Mouse (Mus musculus): ENCODE results near the gene Dnajc3.

The Dnajc3 gene

GRCm38 (mm10) chr14:118937533-118938492 is at the start of gene Dnajc3:
TSS of gene Dnajc3 (plus strand) at chr14:118937976.
- DNase-seq (ENCODE audit: low spot score): peak; percentile 98

DNA sequence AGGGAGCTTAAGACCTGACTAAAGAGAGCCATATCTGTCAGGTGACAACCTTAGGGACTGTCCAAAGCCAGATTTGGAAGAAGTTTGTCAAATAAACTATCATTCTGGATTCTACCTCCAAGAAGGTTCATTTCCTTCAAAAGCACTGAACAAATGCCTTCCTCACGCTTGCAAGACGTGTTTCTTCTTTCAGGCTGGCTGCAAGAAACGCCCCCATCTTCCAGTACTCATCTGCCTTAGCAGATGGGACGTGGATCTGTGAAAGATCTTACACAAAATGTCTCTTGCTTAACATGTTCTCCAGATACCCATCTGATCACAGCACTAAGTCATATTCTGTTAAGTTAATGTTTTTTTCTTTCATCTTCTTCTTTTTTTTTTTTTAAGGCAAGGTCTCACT is 47.7 kb upstream of the Dnajc3 start:
- no peak for DNase-seq (ENCODE audit: low spot score)

GRCm38 (mm10) chr14:118895228-118895627 is 42.5 kb upstream of the Dnajc3 start:
- DNase-seq (ENCODE audit: low spot score): no peak

DNA sequence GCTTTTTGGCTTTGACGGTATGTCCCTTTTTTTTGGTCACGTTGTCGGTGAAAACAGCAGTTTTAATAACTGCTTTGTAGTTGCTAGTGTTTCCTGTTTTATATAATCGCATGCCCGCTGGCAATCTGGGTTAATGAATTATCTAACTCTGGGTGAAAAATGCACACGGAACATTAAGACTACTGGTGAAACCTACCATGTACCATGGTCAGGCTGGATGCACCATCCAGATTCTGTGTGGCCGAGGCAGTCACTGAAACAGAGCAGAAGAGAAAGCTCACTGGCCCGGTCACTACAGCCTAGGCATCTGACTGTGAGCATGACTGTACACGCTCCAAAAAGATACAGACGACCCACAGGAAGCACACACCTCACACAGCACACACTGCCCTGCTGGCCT is 42.1 kb upstream of the Dnajc3 start:
- DNase-seq (ENCODE audit: low spot score): no peak

DNA sequence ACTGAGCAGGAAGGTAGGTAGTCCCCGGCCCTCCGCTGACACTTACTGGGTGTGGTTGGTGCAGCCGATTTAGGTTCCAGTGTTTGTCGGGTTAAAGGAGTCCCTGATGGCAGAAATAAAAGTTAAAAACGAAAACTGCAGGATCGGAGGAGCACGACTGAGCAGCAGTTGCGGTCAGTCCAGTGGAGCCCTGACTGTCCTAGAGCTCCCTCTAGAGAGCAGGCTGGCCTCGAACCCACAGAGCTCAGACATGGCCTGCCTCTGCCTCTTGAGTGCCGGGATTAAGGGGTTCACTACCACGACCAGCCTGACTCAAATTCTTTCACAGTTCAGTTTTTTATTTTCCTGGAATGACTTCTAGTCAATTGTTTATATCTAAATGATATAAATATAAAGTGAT is 37.8 kb upstream of the Dnajc3 start:
- DNase-seq (ENCODE audit: low spot score): no peak

- DNase-seq (ENCODE audit: low spot score): no peak
These were observed 36.9 kb upstream of the Dnajc3 start for GRCm38 (mm10) chr14:118900911-118901310.

DNA sequence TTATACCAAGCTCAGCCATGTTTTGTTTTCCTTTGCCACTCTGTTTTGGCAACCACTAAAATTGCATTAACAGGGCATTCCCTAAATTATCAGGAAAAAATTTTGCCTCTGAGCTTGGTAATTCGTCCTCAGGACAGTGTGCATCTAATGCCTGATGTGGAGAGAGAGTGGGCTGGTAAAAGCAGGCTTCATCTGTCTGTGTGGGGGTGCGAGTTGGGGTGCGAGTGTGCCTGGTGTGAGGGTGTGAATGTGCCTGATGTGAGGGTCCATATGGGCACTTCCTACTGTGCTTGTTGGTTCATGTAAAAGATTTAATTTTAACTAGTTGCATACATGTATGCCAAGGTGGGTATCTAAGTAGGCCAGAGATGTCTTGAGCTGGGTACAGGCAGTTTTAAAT is 34.4 kb upstream of the Dnajc3 start:
- no peak for DNase-seq (ENCODE audit: low spot score)

- DNase-seq (ENCODE audit: low spot score): no peak
These were observed 33.8 kb upstream of the Dnajc3 start for GRCm38 (mm10) chr14:118903867-118904562.

DNA sequence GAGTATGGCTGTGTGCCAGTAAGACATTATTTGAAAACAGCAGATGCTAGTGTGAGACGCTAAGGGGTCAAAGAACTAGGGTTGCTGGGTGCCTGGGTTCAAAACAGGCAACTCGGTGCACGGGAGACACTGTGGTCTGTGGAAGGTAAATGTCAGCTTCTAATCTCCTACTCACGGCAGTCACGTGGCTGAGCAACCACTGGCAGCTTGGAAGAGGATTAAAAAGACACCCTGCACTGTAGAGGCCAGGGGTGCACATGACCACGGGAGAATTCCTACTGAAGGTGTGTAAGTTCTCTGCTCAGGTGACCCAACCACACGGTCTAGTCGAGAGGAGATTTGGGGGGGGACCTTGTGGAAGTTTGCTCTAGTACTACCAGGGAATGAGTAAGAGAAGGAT is 30.2 kb upstream of the Dnajc3 start:
- no peak for DNase-seq (ENCODE audit: low spot score)

GRCm38 (mm10) chr14:118909872-118910271 is 27.9 kb upstream of the Dnajc3 start:
- no peak for DNase-seq (ENCODE audit: low spot score)

DNA sequence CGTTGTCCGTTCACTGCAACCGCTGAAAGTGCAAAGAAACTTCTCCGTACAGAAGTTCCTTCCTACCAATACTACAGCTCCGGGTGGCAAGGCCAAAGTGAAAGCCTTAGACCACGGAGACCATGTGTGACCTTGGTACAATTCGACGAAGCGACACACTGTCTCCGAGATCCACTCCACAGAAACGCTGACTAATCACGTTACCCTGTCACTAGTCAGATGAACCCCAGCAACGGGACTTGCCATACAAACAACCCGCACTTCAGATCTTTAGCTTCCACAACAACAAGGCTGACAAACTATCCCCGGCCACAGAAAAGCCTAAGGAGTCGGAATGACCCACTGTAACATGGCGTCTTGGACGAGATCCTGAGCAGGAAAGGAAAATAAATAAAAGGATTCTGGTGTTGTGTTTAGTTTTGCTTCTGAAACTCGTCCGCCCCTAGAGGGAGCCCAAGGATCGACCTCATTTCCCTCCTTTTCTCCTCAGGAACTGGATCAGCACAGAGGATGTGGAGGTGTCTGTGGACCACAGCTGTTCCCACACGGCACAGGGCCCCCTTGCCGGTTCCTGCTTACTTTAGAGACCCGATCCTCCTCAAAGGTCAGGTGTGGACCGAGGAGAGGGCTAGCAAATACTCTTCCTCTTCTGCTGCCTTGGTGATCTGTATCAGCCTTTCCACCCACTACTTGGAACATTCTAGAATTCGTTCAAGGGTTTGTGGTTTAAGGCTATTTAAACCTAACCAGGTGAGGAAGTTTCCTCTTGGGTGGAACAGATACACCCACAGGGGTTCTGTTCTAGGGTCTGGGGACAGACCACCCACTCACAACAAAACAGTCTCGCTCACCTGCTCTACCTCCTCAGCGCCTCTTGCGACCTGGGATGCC is 27.2 kb upstream of the Dnajc3 start:
- DNase-seq (ENCODE audit: low spot score): peak; percentile 87

GRCm38 (mm10) chr14:118911521-118911920 is 26.3 kb upstream of the Dnajc3 start:
- DNase-seq (ENCODE audit: low spot score): no peak

DNA sequence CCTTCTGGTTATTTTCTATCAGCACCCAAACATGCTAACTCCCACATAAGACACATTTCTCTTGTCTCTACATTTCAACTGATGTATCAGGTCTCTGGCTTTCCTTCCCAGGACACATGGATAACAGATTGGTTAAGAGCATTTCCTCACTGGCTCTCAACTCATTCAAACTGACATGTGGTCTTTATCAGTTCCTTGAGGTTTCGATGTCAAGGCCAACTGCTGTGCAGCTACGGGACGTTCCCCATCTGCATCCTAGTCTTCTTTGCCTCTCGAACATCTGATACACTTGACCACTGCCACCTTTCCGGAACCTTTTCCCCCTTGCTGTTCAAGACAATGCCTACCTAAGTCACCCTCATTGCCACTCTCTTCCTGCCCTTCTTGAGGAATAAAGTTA is 24.1 kb upstream of the Dnajc3 start:
- DNase-seq (ENCODE audit: low spot score): no peak

DNA sequence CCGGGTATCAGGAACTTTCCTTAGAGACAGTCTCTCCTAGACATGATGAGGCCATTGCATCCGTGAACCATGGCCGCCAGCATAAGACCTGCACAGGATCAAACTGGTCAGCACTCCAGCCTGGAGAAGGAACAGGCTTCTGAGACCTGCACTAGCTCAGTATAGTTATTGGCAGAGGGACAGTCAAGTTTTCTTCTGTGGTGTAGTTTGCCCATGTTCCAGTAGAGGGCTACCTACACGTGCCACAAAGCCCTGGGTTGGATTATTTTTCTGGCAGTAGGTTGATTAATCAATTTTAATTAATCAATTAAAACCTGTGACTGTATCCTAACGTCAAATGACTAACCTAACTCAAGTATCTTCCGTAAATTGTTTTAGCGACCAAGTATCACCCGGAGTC is 18.8 kb upstream of the Dnajc3 start:
- no peak for DNase-seq (ENCODE audit: low spot score)

- DNase-seq (ENCODE audit: low spot score): no peak
These were observed 17.1 kb upstream of the Dnajc3 start for GRCm38 (mm10) chr14:118920654-118921053.

- DNase-seq (ENCODE audit: low spot score): no peak
These were observed 15.5 kb upstream of the Dnajc3 start for GRCm38 (mm10) chr14:118922251-118922650.

DNA sequence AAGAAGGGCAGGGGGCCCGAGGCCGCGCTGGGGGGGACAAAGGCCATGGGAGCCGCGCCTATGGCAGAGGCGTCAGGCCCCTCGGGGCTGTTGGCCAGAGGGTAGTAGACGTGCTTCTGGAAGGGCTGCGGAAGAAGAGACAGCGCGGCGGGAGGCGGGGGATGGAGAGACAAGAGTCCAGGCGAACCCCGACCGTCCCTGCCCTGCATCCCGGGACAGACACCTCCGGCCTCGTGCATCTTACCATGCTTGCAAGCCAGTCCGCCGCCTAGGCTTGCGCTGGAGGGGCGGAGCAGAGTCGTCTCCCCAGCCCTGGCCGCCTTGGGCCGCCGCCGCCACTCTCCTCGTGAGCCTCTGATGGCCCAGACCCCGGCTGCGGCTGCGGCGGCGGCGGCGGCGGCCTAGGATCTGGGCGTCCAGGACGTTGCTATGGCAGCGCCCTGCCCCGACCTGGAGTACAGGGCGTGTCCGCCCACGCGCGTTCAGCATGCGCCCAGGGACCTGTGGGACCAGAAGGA is 15.1 kb upstream of the Dnajc3 start:
- peak; percentile 60 for DNase-seq (ENCODE audit: low spot score)

GRCm38 (mm10) chr14:118924673-118925615 is 12.8 kb upstream of the Dnajc3 start, which contains the start of gene Dzip1:
TSS of gene Dzip1 (minus strand) at chr14:118925460.
- peak; percentile 66 for DNase-seq (ENCODE audit: low spot score)

GRCm38 (mm10) chr14:118928565-118928964 is 9.2 kb upstream of the Dnajc3 start:
- DNase-seq (ENCODE audit: low spot score): no peak

DNA sequence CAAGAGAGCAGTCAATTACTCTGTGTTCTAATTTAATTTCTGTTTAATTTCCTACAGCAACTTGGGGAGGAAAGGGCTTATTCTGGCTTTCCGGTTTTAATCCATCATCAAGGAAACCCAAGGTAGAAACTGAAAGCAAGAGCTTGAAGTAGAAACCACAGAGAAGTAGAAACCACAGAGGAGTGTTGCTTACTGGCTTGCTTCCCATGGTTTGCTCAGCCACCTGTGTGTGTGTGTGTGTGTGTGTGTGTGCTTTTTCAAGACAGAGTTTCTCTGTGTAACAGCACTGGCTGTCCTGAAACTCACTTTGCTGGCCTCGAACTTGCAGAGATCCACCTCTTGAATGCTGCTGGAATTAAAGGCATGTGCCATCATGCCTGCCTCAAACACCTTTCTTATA is 8.0 kb upstream of the Dnajc3 start:
- DNase-seq (ENCODE audit: low spot score): no peak

- DNase-seq (ENCODE audit: low spot score): no peak
These were observed 7.0 kb upstream of the Dnajc3 start for GRCm38 (mm10) chr14:118930777-118931176.

Data from testis, postnatal 10 days (tissue).